Mouse (Mus musculus): ENCODE measurements around the gene Kif5a. TPM values are rescaled to one million over a fixed set of nuclear protein-coding genes. Genes with fewer than 3 reads are reported as not detected.
"Not testable (repeated sequence)": the region's sequence is repeated elsewhere in the genome, so short reads cannot be mapped to it uniquely, and the experiment has no call there.

Gene Kif5a
- total RNA-seq (2021), result 100 to 1,000 TPM; 413 to 455 TPM
- long read RNA-seq, experiment 1, full-length matches to known transcripts, result 120 of 223 reads
- long read RNA-seq, experiment 1, partial matches to known transcripts, result 90 of 223 reads
- long read RNA-seq, experiment 1, other reads (novel, unspliced or antisense), result 13 of 223 reads
- long read RNA-seq, experiment 2, full-length matches to known transcripts, result 107 of 223 reads
- long read RNA-seq, experiment 2, partial matches to known transcripts, result 45 of 223 reads
- long read RNA-seq, experiment 2, other reads (novel, unspliced or antisense), result 71 of 223 reads

DNA sequence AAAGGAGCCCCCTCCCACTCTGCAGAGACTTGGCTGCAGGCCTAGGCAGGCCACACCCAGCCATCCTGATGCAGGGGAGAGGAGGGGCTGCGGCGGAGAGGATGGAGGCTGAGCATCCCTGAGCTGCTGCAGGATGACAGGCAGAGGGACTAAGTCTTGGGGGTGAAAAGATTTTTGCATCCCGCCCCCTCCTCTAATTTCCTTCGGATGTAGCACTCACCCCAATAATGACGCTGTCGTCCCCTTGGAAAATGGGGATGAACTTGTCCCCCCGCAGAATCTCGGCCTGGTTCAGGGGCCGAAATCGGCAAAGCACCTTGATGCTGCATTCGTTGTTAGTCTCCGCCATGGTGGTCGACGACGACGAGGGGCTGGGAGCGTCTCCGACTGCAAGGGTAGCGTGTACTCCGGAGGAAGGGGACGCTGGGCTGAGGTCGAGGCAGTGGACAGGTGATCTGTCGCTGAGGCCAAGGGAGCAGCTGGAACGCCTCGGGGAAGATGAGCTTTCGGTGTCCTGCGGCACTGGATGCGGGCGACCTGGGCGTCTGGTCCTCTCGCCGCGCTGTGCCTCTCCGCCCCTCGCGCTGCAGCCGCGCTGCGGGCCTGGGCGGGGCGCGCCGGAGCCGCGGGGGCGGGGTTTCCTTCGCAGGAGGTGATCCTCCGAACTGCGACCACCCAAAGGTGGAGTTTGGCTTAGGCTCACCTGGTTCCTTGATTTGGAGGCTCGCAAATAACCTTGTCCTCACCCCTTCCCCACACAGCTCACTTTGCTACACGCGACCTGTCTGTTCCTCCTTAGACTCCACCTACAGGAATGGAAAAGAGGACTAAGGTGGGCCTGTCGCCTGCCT lies at the start of gene Kif5a:
Gene Kif5a, minus strand, starts transcription at position 801 of the 851 bp plus-strand sequence.
- DNase-seq (ENCODE audit: low spot score in 2 of 2), result peak; percentile 53 to 64

DNA sequence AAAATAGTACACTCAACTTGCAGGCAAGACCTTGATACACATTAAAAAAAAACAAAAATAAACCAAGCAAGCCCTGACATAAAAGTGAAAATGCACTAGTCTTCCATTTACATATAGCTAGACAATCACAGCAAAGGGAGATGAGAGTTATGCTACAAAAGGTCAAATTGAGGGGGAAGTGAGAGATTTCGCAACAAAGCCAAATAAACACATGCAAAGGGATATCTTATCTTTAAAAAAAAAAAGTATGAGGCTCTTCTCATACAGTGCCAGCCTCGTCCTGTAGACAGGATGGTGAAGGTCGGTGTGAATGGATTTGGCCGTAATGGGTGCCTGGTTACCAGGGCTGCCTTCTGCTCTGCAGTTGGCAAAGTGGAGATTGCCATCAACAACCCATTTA lies 49.7 kb upstream of the Kif5a start:
- DNase-seq (ENCODE audit: low spot score in 2 of 2), result no peak

DNA sequence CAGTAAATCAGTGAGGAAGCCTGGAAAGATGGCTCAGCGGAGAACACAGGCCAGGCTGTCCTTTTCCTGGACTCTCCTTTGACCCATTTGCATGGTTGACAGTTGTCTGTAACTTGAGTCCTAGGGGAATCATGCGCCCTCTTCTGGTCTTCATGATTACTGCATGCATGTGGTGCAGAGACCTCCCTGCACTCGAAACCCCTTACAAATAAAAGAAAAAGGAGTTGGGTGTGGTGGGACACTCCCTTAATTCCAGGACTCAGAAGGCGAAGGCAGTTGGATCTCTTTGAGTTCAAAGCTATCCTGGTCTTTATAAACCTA lies 49.2 kb upstream of the Kif5a start:
- DNase-seq (ENCODE audit: low spot score in 2 of 2), result peak; percentile 82 to 84

DNA sequence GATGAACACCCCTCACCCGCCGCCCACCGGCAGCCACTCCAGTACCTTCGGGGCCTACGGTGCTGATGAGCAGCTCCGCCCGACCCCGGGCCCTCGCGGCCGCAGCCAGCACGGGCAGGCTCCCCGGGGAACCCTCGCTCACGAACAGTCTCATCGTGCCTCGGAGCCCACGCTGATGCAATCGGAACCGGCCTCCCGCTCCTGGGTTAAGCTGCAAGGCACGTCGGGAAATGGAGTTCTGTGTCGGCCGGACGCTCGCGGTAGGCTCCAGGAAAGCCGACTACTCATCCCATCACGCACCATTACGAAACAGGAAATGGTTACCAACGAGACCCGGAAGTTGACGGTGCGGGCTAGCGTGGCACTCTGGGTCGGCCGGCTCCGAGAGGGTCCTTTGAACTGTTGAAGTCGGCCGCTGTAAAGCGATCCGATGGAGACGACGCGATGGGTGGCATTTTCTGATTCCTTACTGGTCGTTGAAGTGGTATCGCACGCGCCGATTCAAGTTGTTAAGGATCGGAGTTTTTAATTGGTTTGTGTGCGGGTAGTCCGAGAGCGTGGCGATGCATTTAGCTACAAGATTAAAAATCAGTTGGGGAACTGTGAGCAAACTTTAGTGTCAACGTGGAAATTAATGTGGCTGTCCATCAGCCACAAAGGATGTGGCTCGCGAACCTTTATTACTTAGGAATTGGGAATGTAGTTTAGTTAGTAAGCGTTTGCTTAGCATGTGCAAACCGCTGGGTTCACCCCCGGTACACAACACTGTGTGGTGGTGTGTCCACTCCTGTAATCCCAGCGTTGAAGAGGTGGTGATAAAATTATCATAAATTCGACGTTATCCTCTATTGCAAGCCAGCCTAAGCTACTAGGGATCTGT lies 48.6 kb upstream of the Kif5a start, which contains the start of gene Mars:
Gene Mars, minus strand, starts transcription at position 311 of the 880 bp plus-strand sequence.
- peak; percentile 90 to 98 for DNase-seq (ENCODE audit: low spot score in 2 of 2)

DNA sequence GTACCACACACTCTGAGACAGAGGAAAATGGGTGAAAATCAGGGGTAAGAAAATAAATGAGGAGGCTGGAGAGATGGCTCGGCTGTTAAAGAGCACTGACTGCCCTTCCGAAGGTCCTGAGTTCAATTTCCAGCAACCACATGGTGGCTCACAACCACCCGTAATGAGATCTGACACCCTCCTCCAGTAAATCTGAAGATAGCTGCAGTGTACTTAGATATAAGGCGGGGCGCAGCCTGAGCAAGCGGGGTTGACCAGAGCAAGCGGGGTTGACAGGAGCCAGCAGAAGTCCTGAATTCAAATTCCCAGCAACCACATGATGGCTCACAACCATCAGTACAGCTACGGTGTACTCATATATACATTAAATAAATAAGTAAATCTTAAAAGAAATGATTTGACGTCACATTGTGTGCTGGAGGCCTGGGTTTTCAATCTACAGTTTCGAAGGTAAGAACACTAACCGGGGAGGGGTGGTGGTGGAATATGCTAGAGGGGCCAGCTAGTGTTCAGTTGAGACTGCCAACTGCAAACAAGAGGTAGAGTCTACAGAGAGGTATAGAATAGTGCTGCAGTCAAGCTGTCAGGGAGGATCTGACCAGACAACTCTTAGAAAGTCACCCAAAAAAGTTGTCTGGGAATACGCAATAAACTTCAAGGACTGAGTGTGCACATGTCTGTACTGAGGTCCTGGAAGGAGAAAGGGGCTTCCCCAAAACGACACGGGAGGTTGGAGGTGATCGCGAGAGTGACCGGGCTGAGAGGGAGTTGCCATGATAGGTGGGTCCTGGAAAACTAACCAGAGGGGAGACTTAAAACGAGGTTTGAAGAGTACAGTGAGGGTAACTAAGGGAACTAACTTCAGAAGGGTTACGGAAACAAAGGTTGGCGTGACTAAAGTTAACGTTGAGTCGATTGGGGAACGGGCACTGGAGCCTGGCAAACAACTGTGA lies 47.7 kb upstream of the Kif5a start:
- no peak for DNase-seq (ENCODE audit: low spot score in 2 of 2)

DNA sequence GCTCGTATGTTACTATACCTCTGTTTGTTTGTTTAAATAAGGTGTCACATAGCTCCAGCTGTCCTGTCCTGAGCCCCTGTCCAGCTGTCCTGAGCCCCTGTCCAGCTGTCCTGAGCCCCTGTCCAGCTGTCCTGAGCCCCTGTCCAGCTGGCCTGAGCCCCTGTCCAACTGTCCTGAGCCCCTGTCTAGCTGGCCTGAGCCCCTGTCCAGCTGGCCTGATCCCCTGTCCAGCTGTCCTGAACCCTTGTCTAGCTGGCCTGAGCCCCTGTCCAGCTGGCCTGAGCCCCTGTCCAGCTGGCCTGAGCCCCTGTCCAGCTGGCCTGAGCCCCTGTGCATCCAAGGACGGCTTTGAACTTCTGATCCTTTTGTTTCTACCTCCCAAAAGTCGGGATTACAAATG lies 46.0 kb upstream of the Kif5a start:
- not testable (repeated sequence) for DNase-seq (ENCODE audit: low spot score in 2 of 2)

DNA sequence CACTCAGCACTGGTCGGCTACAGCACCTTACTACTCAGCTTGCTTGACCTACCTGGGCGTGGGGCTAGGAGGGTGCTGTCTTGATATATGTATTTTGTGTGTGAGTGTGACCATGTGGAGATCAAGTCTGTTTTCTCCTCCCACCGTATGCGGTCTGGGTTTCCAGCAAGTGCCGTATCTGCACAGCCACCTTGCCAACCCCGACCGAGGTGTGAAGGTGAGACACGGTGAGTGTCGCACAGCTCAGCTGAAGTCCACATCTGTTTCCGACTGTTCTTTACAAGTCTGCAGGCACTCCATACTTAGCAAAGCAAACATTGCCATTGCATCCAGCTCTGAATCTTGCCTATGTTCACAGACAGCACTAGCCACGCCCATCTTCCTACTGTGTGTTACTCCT lies 40.0 kb upstream of the Kif5a start:
- DNase-seq (ENCODE audit: low spot score in 2 of 2), result no peak

- DNase-seq (ENCODE audit: low spot score in 2 of 2), result no peak
Measured at GRCm38 (mm10) chr10:127300361-127300760, 37.2 kb upstream of the Kif5a start.

- no peak for DNase-seq (ENCODE audit: low spot score in 2 of 2)
Measured at GRCm38 (mm10) chr10:127297015-127297871, 34.1 kb upstream of the Kif5a start.

GRCm38 (mm10) chr10:127295986-127296794 lies 33.0 kb upstream of the Kif5a start:
- DNase-seq (ENCODE audit: low spot score in 2 of 2), result no peak

- no peak for DNase-seq (ENCODE audit: low spot score in 2 of 2)
Measured at GRCm38 (mm10) chr10:127294895-127295510, 31.9 kb upstream of the Kif5a start.

GRCm38 (mm10) chr10:127293590-127294113 lies 30.5 kb upstream of the Kif5a start:
- DNase-seq (ENCODE audit: low spot score in 2 of 2), result no peak

DNA sequence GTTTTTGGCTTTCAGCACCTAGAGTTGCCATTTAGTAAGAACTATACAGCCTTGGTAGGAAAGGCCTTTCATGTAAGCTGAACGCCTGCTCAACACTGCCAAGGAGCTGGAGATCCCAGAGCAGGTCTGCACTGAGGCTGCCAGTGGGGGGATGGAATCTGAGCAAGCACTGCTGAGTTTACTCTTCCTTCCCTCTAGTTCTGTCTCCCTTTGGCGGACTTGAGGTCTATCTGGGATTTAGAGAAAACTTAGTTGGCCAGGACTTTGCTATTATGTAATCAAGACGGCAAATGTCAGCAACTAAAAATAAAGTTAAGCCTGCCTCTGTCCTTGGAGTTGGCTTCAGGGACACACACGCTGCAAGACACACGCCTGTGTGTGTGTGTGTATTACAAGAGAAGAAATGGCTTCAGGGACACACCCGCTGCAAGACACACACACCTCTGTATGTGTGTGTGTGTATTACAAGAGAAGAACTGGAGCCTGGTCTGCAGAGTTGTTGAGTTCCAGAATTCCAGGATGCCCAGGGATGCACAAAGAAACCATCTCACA lies 29.9 kb upstream of the Kif5a start:
- DNase-seq (ENCODE audit: low spot score in 2 of 2), result no peak

DNA sequence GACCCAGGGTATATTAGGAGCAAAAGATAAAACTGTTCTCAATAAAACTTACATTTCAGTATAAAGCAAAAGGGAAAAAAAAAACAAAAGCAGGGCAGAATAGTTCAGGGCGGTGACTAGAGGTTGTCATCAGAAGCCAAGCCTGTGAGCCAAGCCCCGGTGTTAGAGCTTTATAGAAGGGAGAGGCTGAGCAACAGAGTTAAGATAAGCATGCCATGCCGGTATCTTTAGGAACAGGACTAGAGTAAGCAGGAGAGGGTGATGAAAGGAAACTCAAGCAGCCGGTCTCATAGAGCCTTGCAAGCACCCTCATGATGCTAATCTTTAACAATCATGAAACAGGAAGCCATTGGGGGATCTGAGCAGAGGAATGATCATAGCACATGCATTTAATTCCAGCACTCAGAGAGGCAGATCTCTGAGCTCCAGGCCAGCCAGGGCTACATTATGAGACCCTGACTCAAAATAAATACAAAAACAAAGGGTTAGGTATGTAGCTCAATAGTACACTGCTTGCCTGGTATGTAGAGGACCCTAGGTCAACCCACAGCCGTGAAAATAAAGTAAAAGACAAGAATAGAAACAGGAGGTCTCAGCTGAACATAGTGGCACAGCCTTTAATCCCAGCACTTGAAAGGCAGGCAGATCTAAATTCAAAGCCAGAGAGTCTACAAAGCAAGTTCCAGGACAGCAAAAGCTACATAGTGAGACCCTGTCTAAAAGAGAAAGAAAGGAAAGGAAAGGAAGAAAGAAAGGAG lies 28.9 kb upstream of the Kif5a start:
- no peak for DNase-seq (ENCODE audit: low spot score in 2 of 2)

GRCm38 (mm10) chr10:127290930-127291880 lies 28.1 kb upstream of the Kif5a start:
- DNase-seq (ENCODE audit: low spot score in 2 of 2), result no peak

Data from layer of hippocampus, postnatal 14 days (tissue).